Mouse (Mus musculus): ENCODE measurements around the gene Clstn1. TPM values are rescaled to one million over a fixed set of nuclear protein-coding genes. Genes with fewer than 3 reads are reported as not detected.

The Clstn1 gene
- polyA plus RNA-seq, 1 experiment from 2014 or later, result 71.4 TPM

DNA sequence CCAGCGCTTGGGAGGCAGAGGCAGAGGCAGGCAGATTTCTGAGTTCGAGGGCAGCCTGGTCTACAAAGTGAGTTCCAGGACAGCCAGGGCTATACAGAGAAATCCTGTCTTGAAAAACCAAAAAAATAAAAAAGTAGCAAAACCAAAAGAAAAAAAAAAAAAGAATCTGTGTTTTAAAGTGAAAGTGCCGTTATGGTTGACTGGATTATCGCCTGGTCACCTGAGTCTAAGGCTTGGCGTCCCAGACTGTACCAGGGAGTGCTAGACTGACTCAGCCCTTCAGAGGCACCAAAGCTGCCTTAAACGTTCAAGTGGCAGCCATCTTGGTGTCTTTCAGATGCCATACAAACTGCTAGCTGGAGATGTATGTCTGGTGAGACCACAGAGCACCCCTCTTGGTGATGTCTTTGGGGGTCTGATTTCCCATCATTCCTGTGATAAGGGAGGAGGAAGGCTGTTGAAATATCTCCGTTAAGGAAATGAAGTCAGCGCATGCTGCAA is 49.7 kb downstream of the Clstn1 start:
- WGBS, result 89% methylated on average over 8 of the region's 8 CpGs
- H3K4me1 ChIP-seq, result no peaks in the 10 kb centered on the region

DNA sequence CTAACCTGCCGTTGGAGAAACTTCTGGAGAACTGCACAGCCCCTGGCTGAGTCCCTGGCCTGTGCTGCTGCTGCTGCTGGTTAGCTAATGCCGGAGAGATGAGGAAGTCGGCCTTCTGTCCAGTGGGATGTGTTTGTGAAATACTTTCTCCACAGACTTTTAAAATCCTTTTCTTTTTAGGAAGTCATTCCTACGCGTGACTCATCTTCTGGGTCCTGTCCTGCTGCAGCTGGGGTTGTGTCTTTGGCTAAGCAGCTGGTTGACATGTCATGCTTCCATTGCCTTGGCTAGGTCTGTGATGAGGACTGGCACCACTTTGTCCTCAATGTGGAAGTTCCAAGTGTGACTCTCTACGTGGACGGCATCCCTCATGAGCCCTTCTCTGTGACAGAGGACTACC is 51.7 kb downstream of the Clstn1 start:
- 87% methylated on average over 7 of the region's 7 CpGs for WGBS
- H3K4me1 ChIP-seq, result peaks cover 5% of the 10 kb centered on the region; the same call in 1 of the 2 replicates
- no peak overlapping the region for H3K27ac ChIP-seq (replicated peaks)
- no peaks in the 10 kb centered on the region for H3K9me3 ChIP-seq (replicated peaks)
- H3K9ac ChIP-seq, result no peak overlapping the region
- H3K36me3 ChIP-seq, result peaks cover 77% of the 10 kb centered on the region
- no peak overlapping the region for H3K4me3 ChIP-seq (replicated peaks)
- no peaks in the 10 kb centered on the region for H3K27me3 ChIP-seq
- no peak overlapping the region for H3K4me2 ChIP-seq (replicated peaks)
- ATAC-seq (ENCODE audit: insufficient number of reproducible peaks, low FRiP score, low TSS enrichment, low read depth), result no peak

More for the DNA sequence above, 49.7 kb downstream of the Clstn1 start:
- H3K36me3 ChIP-seq, result peaks cover 74% of the 10 kb centered on the region
- H3K27me3 ChIP-seq, result no peaks in the 10 kb centered on the region
- no peak overlapping the region for H3K9ac ChIP-seq
- H3K27ac ChIP-seq (replicated peaks), result no peak overlapping the region
- no peak overlapping the region for H3K4me3 ChIP-seq (replicated peaks)
- H3K4me2 ChIP-seq (replicated peaks), result no peak overlapping the region
- H3K9me3 ChIP-seq (replicated peaks), result no peaks in the 10 kb centered on the region
- no peak for ATAC-seq (ENCODE audit: insufficient number of reproducible peaks, low FRiP score, low TSS enrichment, low read depth)

DNA sequence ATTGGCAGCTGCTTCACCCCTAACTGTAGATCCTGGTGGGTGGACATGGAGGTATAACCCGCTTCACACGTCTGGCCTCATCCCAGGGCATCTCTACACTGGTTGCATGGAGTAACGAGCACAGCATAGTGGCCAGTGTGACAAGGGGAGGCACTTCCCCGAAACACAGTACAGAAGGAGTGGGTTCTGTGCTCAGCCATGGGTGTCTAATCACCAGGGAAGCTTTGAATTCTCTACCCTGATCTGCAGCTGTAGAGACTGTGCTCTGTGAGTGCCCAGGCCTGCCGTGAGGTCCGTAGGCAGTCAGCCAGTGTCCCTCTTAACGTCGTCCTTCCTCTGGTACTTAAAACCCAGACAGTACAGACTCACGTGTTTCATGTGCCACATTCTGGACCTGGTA is 54.6 kb downstream of the Clstn1 start:
- H3K27me3 ChIP-seq, result no peaks in the 10 kb centered on the region
- 68% methylated on average over 9 of the region's 9 CpGs for WGBS
- H3K36me3 ChIP-seq, result peaks cover 76% of the 10 kb centered on the region
- H3K27ac ChIP-seq (replicated peaks), result no peak overlapping the region
- ATAC-seq (ENCODE audit: insufficient number of reproducible peaks, low FRiP score, low TSS enrichment, low read depth), result no peak
- no peak overlapping the region for H3K4me3 ChIP-seq (replicated peaks)
- H3K4me1 ChIP-seq, result peaks cover 5% of the 10 kb centered on the region; the same call in 1 of the 2 replicates
- H3K9ac ChIP-seq, result no peak overlapping the region
- H3K4me2 ChIP-seq (replicated peaks), result no peak overlapping the region
- no peaks in the 10 kb centered on the region for H3K9me3 ChIP-seq (replicated peaks)

DNA sequence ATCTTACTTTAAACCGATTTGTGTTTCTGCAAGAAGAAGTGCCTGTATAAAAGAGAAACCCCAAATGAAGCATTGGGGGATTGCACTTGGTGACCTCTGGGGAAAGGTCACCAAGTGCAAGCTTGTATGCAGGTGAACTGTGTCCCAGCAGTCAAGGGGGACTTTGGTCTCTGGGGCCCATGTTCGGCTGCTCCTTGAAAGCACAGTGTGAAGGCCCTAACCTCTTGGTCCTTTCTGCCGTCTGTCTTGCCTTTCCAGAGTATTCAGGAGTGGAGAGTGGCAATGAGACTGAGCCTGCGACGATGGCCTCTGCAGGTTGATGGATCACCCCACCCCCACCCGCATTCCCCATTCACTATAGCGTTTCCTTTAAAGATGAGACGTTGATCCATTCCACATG is 55.1 kb downstream of the Clstn1 start:
- H3K4me1 ChIP-seq, result peaks cover 5% of the 10 kb centered on the region; the same call in 1 of the 2 replicates
- no peak for ATAC-seq (ENCODE audit: insufficient number of reproducible peaks, low FRiP score, low TSS enrichment, low read depth)
- H3K27me3 ChIP-seq, result no peaks in the 10 kb centered on the region
- H3K4me3 ChIP-seq (replicated peaks), result no peak overlapping the region
- H3K9me3 ChIP-seq (replicated peaks), result no peaks in the 10 kb centered on the region
- no peak overlapping the region for H3K27ac ChIP-seq (replicated peaks)
- no peak overlapping the region for H3K9ac ChIP-seq
- 43% methylated on average over 8 of the region's 8 CpGs for WGBS
- H3K36me3 ChIP-seq, result peaks cover 76% of the 10 kb centered on the region
- H3K4me2 ChIP-seq (replicated peaks), result no peak overlapping the region

DNA sequence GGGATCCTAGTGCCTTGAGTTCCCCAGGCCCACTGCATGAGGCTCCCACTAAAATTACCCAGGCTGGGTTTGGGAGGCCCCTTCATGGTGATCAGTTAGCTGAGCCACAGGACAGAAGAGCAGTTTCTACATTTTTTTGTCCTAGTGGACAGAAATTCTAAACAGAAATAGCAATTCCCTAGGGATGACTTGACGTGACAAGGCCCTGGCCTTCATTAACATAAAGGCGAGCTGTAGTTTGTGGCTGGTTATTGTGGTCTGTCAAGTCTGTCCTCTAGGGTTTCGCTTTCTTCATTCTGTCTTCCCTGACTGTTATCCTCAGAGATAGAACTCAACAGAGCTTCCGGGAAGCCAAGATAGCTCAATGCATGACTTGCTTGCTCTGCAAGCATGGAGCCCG is 55.7 kb downstream of the Clstn1 start:
- Histone ChIP-seq H3K9ac (no peak overlapping the region), H3K27ac (replicated peaks) (no peak overlapping the region), H3K27me3 (no peaks in the 10 kb centered on the region), H3K4me1 (peaks cover 5% of the 10 kb centered on the region; the same call in 1 of the 2 replicates), H3K4me2 (replicated peaks) (no peak overlapping the region), H3K4me3 (replicated peaks) (no peak overlapping the region), H3K36me3 (peaks cover 81% of the 10 kb centered on the region), H3K9me3 (replicated peaks) (no peaks in the 10 kb centered on the region)
- no peak for ATAC-seq (ENCODE audit: insufficient number of reproducible peaks, low FRiP score, low TSS enrichment, low read depth)
- WGBS, result 68% methylated on average over 5 of the region's 5 CpGs

DNA sequence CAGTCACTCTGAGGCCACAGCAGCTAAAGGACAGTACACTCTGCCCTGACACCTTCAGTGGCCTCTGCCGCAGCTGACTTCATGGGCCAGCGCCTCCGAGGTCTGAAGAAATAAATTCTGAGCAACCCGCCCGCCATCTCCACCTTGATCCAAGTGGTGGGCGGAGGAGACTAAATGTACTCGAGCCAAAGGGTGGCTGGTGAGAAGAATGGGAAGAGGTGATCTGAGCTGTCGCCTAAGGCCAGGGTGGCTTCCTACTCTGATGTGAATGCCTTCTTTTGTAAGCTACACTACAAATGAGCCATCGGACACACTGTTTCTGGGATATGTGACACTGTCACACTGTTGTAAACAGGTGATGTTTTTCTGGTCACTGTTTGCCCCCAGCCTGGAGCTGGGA is 59.5 kb downstream of the Clstn1 start:
- Histone ChIP-seq H3K27me3 (no peaks in the 10 kb centered on the region), H3K4me3 (replicated peaks) (no peak overlapping the region), H3K36me3 (peaks cover 85% of the 10 kb centered on the region), H3K4me2 (replicated peaks) (no peak overlapping the region), H3K4me1 (peaks cover 5% of the 10 kb centered on the region; the same call in 1 of the 2 replicates), H3K9ac (no peak overlapping the region), H3K9me3 (replicated peaks) (no peaks in the 10 kb centered on the region), H3K27ac (replicated peaks) (no peak overlapping the region)
- no peak for ATAC-seq (ENCODE audit: insufficient number of reproducible peaks, low FRiP score, low TSS enrichment, low read depth)
- WGBS, result 90% methylated on average over 9 of the region's 9 CpGs

DNA sequence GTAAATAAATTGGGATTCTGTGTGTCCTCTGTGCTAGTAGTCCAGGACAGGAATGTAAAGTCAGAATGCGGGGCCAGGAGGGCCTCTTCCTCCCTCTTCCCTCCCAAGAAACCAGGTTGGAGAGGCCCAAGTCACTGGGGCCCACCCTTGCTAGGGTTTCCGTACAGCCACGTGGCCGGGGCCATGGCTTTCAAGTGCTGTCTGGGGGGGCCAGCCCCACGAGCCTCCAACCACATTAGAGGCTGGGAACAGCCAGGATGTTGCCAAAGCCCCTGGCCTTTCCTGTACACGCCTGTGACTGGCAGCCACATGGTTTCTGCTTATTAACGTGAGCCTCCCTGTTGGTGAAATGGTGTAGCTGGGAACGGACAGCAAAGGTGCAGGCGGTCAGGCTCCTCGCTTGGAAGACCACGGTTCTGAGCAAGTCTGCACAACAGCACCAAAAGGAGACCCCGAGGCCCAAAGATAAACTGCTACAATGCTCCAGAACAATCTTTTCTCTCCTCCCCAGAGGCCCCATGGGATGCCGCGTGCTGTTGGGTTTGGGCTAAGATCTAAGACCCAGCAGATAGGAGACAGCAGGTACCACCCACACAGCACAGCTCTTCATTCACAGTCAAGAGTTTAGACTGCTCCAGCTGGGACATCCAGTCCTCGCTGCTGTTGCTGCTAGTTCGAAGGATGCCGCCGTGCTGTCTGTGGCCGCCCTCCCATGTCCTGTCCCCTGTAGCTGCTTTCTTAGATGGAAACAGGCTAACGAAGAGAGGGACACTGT is 62.0 kb downstream of the Clstn1 start:
- WGBS, result 67% methylated on average over 20 of the region's 20 CpGs
- peaks cover 71% of the 10 kb centered on the region for H3K36me3 ChIP-seq

DNA sequence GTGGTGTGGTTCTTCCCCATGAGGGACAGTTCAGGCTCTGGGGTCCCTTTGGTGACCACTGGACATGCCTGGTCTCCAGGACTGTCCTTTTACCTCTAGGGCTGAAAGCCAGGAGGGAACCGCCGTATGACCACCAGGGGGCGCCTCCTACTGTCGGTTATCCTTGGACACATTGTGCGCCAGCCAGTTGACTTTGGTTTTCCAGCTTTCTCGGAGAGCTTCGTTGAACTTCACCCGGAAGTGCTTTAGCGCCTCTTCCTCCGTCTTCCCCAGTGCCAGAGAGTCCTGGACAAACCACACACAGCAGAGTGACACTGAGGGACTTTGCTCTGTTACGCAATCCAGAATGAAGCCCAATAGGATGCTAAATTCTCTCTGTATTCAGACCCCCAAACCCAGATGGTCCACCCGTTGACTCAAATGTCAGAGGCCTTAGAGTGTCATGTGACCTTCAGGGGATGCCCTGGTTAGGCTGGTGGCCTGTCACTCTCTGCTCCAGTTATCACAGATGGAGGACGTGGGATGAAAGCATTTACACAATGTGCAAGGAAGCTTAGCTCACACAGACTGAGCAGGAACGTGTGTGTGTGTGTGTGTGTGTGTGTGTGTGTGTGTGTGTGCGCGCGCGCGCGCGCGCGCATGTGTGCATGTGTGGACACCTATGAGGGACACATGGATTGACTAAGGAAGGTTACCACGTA is 64.4 kb downstream of the Clstn1 start:
- Histone ChIP-seq H3K36me3 (peaks cover 57% of the 10 kb centered on the region), H3K9me3 (replicated peaks) (no peaks in the 10 kb centered on the region), H3K9ac (no peak overlapping the region), H3K4me2 (replicated peaks) (no peak overlapping the region), H3K27ac (replicated peaks) (no peak overlapping the region), H3K27me3 (no peaks in the 10 kb centered on the region), H3K4me1 (no peaks in the 10 kb centered on the region), H3K4me3 (replicated peaks) (no peak overlapping the region)
- 69% methylated on average over 24 of the region's 24 CpGs for WGBS
- ATAC-seq (ENCODE audit: insufficient number of reproducible peaks, low FRiP score, low TSS enrichment, low read depth), result no peak

More for the DNA sequence above, 62.0 kb downstream of the Clstn1 start:
- ATAC-seq (ENCODE audit: insufficient number of reproducible peaks, low FRiP score, low TSS enrichment, low read depth), result no peak
- H3K9me3 ChIP-seq (replicated peaks), result no peaks in the 10 kb centered on the region
- no peak overlapping the region for H3K9ac ChIP-seq
- no peak overlapping the region for H3K27ac ChIP-seq (replicated peaks)
- no peaks in the 10 kb centered on the region for H3K27me3 ChIP-seq
- H3K4me2 ChIP-seq (replicated peaks), result no peak overlapping the region
- H3K4me1 ChIP-seq, result no peaks in the 10 kb centered on the region
- no peak overlapping the region for H3K4me3 ChIP-seq (replicated peaks)

DNA sequence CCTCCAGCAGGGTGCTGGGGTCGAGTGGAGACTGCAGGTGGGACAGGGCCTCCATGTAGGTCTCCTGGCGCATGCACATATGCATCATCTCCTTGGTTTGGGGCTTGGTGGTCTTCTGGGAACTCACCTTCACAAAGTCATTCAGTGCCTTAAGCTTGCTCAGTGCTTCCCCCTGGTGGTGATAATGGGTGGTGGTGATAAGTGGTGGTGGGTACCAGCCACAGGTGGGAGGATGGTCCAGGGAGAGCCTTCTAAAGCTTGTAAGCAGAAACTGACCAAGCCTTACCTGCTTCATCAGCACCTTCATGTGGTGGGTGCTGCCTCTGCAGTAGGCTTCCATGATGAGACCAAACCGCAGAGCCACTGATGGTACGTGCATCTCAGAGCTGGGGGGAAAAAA is 68.0 kb downstream of the Clstn1 start:
- Histone ChIP-seq H3K36me3 (peaks cover 23% of the 10 kb centered on the region), H3K27ac (replicated peaks) (no peak overlapping the region), H3K4me2 (replicated peaks) (no peak overlapping the region), H3K4me3 (replicated peaks) (no peak overlapping the region), H3K9me3 (replicated peaks) (no peaks in the 10 kb centered on the region), H3K9ac (no peak overlapping the region), H3K27me3 (no peaks in the 10 kb centered on the region), H3K4me1 (no peaks in the 10 kb centered on the region)
- WGBS, result 93% methylated on average over 4 of the region's 4 CpGs
- no peak for ATAC-seq (ENCODE audit: insufficient number of reproducible peaks, low FRiP score, low TSS enrichment, low read depth)

DNA sequence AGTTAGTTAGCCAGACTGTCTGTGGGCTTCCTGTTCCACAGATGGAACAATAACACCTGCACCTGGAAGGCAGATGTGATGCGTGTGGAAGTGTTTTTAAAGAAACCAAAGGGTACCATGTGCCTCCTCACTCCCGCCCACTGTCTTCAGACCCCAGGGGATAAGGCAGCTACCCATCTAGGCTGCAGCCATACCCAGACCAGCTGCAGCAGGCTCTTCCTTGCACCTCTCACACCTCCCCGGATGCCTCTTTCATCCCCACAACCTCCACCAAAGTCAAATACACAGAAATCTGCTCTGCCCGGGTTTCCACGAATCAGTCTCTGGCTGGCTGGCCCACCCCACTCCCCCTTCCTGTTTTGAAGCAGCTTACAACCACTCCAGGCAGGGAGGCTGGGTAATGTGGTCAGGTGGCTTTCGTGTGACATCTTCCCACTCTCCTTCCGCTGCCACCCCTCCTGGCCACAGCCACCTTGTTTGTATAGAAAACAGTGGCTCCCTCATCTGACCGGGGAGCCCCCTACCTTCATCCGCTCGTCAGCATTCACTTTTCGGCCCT is 71.7 kb downstream of the Clstn1 start:
- Histone ChIP-seq H3K9ac (no peak overlapping the region), H3K4me1 (0 out of 2 replicates have a peak, but pooled peaks cover 3% of the 10 kb centered on the region), H3K4me2 (replicated peaks) (no peak overlapping the region), H3K27ac (replicated peaks) (no peak overlapping the region), H3K27me3 (no peaks in the 10 kb centered on the region), H3K9me3 (replicated peaks) (no peaks in the 10 kb centered on the region), H3K4me3 (replicated peaks) (no peak overlapping the region), H3K36me3 (peaks cover 7% of the 10 kb centered on the region)
- 62% methylated on average over 11 of the region's 11 CpGs for WGBS
- no peak for ATAC-seq (ENCODE audit: insufficient number of reproducible peaks, low FRiP score, low TSS enrichment, low read depth)

DNA sequence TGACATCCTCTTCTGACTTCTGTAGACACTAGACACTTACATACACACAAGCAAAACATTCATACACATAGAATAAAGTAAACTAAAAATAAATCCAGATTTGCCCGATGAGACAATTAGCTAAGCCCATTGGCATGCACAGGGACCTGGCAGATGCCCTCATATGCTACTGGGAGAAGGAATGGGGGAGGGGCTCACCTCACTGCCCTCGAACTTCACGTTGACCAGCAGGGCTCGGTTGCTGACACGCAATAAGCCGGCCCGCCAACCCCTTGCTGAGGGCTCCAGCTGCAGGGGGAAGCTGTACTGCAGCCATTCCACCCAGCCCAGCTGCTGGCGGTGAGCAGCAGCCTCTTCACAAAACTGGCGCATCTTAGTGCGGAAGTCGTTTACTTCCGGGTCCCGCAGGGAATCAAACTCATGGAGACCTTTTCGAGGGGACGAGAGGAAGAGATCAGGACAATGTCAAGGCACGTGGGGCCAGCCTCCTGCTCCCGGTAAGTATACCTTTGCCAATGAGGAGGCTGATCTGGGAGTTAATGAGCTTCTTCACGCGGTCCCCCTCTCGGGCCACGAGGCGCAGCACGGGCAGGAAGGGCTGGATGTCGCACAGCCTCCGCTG is 73.3 kb downstream of the Clstn1 start:
- H3K9me3 ChIP-seq (replicated peaks), result no peaks in the 10 kb centered on the region
- H3K27me3 ChIP-seq, result no peaks in the 10 kb centered on the region
- no peak overlapping the region for H3K9ac ChIP-seq
- H3K4me3 ChIP-seq (replicated peaks), result no peak overlapping the region
- no peak overlapping the region for H3K27ac ChIP-seq (replicated peaks)
- no peaks in the 10 kb centered on the region for H3K36me3 ChIP-seq
- no peak for ATAC-seq (ENCODE audit: insufficient number of reproducible peaks, low FRiP score, low TSS enrichment, low read depth)
- H3K4me1 ChIP-seq, result 0 out of 2 replicates have a peak, but pooled peaks cover 3% of the 10 kb centered on the region
- 73% methylated on average over 25 of the region's 25 CpGs for WGBS
- no peak overlapping the region for H3K4me2 ChIP-seq (replicated peaks)
